Mouse (Mus musculus): Measurements from ENCODE around the gene Pfdn4.

The Pfdn4 gene

GRCm38 (mm10) chr2:170544950-170545349, 48.7 kb downstream of the Pfdn4 start:
- DNase-seq (ENCODE audit: extremely low spot score, low read depth, low spot score), result no peak

- DNase-seq (ENCODE audit: extremely low spot score, low read depth, low spot score), result no peak
These were observed 49.5 kb downstream of the Pfdn4 start for GRCm38 (mm10) chr2:170545745-170546144.

- peak; percentile 86 for DNase-seq (ENCODE audit: extremely low spot score, low read depth, low spot score)
These were observed 51.3 kb downstream of the Pfdn4 start for GRCm38 (mm10) chr2:170547526-170547925.

- DNase-seq (ENCODE audit: extremely low spot score, low read depth, low spot score), result no peak
These were observed 51.8 kb downstream of the Pfdn4 start for GRCm38 (mm10) chr2:170548046-170548445.

- no peak for DNase-seq (ENCODE audit: extremely low spot score, low read depth, low spot score)
These were observed 52.9 kb downstream of the Pfdn4 start for GRCm38 (mm10) chr2:170549146-170549545.

- no peak for DNase-seq (ENCODE audit: extremely low spot score, low read depth, low spot score)
These were observed 54.0 kb downstream of the Pfdn4 start for GRCm38 (mm10) chr2:170550240-170550639.

- DNase-seq (ENCODE audit: extremely low spot score, low read depth, low spot score), result no peak
These were observed 55.9 kb downstream of the Pfdn4 start for GRCm38 (mm10) chr2:170552088-170552487.

GRCm38 (mm10) chr2:170563956-170564855, 68.0 kb downstream of the Pfdn4 start:
- no peak for DNase-seq (ENCODE audit: extremely low spot score, low read depth, low spot score)

- no peak for DNase-seq (ENCODE audit: extremely low spot score, low read depth, low spot score)
These were observed 68.8 kb downstream of the Pfdn4 start for GRCm38 (mm10) chr2:170564995-170565394.
